Mouse (Mus musculus) gastrocnemius, postnatal 4 days (tissue): ENCODE data around the gene Tcf20. TPM values are rescaled to one million over a fixed set of nuclear protein-coding genes. Genes with fewer than 3 reads are reported as not detected.

ENCODE experiments used
- microRNA-seq: library from miRNA; unstranded; fragments of <30 nt; microRNA quantifications from one replicate; pipeline ENCODE4 v1.2.0, GENCODE M21; 2021
- total RNA-seq, 2 experiments: library from RNA; stranded (reverse); gene quantifications; 2 replicates each; pipeline ENCODE4 v1.2.3; 2021

Tcf20 gene
- total RNA-seq, 2 experiments from 2014 or later, result 51.0 to 58.8 TPM

Small RNA genes within 50 kb of the gene (microRNA-seq; reads per million reads assigned to microRNA genes)
- gene Gm27618, result not detected
- 2.8 reads per million, percentile 6 among the genes with 10 or more reads in this experiment for gene Mir3080

Other genes starting within 250 kb of the Tcf20 start
- not detected for gene Cyp2d40, start 223.7 kb downstream of the Tcf20 start, total RNA-seq
- 1 to 10 TPM in 1 of 2 experiments, under 1 TPM in 1; 0.22 to 2.5 TPM for gene Cyp2d26, start 193.6 kb downstream of the Tcf20 start, total RNA-seq
- 1 to 10 TPM; 2.5 to 4.2 TPM for gene Nfam1, start 45.4 kb upstream of the Tcf20 start, total RNA-seq
- gene Serhl, start 101.6 kb upstream of the Tcf20 start, total RNA-seq, result 10 to 100 TPM; 33.4 to 41.0 TPM
- gene Rrp7a, start 134.9 kb upstream of the Tcf20 start, total RNA-seq, result 10 to 100 TPM; 50.3 to 53.5 TPM
- 10 to 100 TPM; 62.8 to 67.3 TPM for gene Poldip3, start 161.5 kb upstream of the Tcf20 start, total RNA-seq
- gene Cyb5r3, start 184.7 kb upstream of the Tcf20 start, total RNA-seq, result 100 to 1,000 TPM; 171 TPM